Mouse (Mus musculus) hindbrain, embryonic 14.5 days (tissue): ENCODE results near the gene Elmo1. TPM values are rescaled to one million over a fixed set of nuclear protein-coding genes. Genes with fewer than 3 reads are reported as not detected.

Source experiments
- ATAC-seq: fragments of 200-750 bp; cut with Nextera tagmentation; 2 replicates; pipeline ENCODE4 v1.8.0; 2017; ENCODE audit warnings: moderate number of reproducible peaks, mild to moderate bottlenecking, moderate TSS enrichment, moderate library complexity; ENCODE audit not compliant: low FRiP score
- DNase-seq: peaks from one replicate; pipeline ENCODE4 v3.0.0-alpha.2; 2015; ENCODE audit warnings: low spot score
- H3K27ac ChIP-seq: fragments of 300-500 bp; sonication (generic); 2 replicates; pipeline ENCODE4 v1.5.1; 2014; ENCODE audit warnings: mild to moderate bottlenecking, moderate library complexity
- H3K27me3 ChIP-seq: fragments of 300-500 bp; sonication (generic); 2 replicates; pipeline ENCODE4 v1.6.1; 2014; ENCODE audit warnings: mild to moderate bottlenecking, low read length, mixed read lengths; ENCODE audit not compliant: control insufficient read depth, insufficient read depth
- H3K36me3 ChIP-seq: fragments of 300-500 bp; sonication (generic); replicated peaks from 2 replicates; pipeline ENCODE4 v1.6.1; 2014; ENCODE audit not compliant: control insufficient read depth, insufficient read depth
- H3K4me1 ChIP-seq: fragments of 300-500 bp; sonication (generic); replicated peaks from 2 replicates; pipeline ENCODE4 v1.6.1; 2014; ENCODE audit warnings: antibody characterized with exemption, low read length, mixed read lengths; ENCODE audit not compliant: control insufficient read depth, insufficient read depth
- H3K4me2 ChIP-seq: fragments of 300-500 bp; sonication (generic); replicated peaks from 2 replicates; pipeline ENCODE4 v1.6.1; 2014; ENCODE audit warnings: mild to moderate bottlenecking, moderate library complexity
- H3K4me3 ChIP-seq: fragments of 300-500 bp; sonication (generic); replicated peaks from 2 replicates; pipeline ENCODE4 v1.5.1; 2014; ENCODE audit warnings: mild to moderate bottlenecking, low read length
- H3K9ac ChIP-seq: fragments of 300-500 bp; sonication (generic); 2 replicates; pipeline ENCODE4 v1.6.1; 2014
- H3K9me3 ChIP-seq: fragments of 300-500 bp; sonication (generic); 2 replicates; pipeline ENCODE4 v1.6.1; 2016; ENCODE audit warnings: low read length; ENCODE audit not compliant: control insufficient read depth
- WGBS: fragments of 180-500 bp; shearing (Covaris S2); extraction: QIAGEN DNeasy Blood & Tissue Kit; methylation state at CpG from one replicate; pipeline ENCODE4 v1.1.7; 2014; 5-methylcytosine and 5-hydroxymethylcytosine counted together
- polyA plus RNA-seq: library from polyadenylated mRNA; unstranded; fragments of >200 nt; fragmentation: Nextera tagmentation; extraction: Ambion mirVana; gene quantifications from 2 replicates; pipeline ENCODE4 v1.2.1, GENCODE M21; 2014

The Elmo1 gene
- polyA plus RNA-seq, 1 experiment from 2014 or later: 41.9 TPM

DNA sequence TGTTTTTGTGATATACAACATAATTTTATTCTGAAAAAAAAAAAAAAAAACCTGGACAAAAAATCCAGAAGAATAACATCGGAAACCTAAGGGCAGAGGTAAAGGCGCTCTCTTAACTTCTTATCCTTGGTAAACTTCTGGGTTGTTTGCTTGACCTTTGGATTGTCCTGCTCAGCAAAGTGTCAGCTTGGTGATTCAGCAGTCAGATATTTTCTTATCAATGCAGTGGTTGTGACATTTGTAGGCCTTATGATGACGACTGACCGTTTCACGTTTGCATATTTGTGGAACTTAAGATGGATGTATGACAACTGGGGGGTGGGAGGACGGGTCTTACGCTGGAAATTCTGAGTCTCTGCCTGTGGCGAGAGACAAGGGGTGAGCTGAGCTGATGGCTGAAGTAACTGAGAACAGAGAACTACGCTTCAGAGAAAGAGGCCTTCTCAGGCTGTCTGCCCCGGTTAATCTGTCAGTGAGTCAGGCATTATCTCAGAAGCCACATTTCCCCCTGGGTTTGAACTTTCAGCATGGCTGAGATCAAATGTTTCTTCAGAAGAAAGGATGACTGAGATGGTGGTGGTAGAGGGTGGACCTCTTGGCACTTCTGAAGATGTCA, 73.1 kb downstream of the Elmo1 start:
- WGBS: 76% methylated on average over 10 of the region's 10 CpGs
- Histone ChIP-seq H3K27ac (no peak overlapping the region), H3K9me3 (no peaks in the 10 kb centered on the region), H3K27me3 (no peaks in the 10 kb centered on the region), H3K4me2 (no peak overlapping the region), H3K9ac (no peak overlapping the region), H3K4me3 (no peak overlapping the region), H3K36me3 (no peaks in the 10 kb centered on the region), H3K4me1 (no peaks in the 10 kb centered on the region)
- no peak for ATAC-seq
- no peak for DNase-seq

DNA sequence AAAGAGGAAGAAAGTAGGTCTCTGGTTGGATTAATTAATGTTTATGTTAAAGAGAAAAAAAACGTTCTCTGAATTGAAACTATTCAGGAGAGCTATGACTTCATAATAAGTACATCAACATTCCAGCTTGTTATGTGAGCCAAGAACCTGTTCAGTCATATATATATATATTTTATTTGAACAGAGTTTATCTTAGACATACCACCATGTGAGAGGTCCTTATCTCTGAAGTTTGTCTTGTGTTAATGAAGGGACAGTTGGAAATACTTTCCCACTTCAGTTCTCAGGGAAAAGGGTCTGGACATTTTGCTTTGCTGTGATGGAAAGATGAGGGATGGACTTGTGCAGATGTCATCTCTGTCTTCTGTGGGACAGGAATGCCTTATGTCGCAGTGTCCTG, 74.4 kb downstream of the Elmo1 start:
- Histone ChIP-seq H3K27me3 (no peaks in the 10 kb centered on the region), H3K9me3 (no peaks in the 10 kb centered on the region), H3K9ac (no peak overlapping the region), H3K4me1 (no peaks in the 10 kb centered on the region), H3K4me3 (no peak overlapping the region), H3K27ac (no peak overlapping the region), H3K36me3 (no peaks in the 10 kb centered on the region), H3K4me2 (no peak overlapping the region)
- ATAC-seq (no peak), DNase-seq (no peak)
- 83% methylated on average over 2 of the region's 2 CpGs for WGBS

DNA sequence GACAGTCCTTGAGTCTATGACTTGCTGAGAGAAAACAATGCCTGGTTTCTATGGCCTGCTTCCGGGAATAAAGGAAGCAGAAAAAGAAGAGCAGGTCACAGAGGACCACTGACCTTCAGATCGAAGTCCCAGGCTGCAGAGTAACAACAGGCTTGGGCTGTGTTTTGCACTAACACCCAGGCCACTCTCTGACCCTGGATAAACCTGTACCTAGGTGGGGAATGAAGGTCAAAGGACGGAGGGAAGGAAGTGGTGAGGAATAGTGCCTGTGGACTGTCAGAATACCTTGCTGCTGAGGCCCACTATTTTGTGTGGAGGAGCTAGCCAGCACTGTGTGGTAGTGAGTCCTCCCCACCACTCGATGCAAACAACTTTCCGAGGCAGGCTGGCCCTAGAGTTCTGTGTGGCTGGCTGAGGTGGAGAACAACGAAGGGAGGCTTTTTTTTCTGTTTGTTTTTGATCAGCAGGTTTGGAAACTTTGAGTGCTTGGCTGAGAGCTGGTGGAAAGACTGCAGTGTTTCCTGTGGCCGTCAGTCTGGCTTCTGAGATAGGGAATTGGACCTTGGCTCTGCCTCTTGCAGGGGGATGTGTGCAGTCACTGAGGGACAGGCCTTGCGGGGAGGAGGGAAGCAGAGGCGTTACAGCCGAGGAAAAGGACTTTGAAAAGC, 83.7 kb downstream of the Elmo1 start:
- H3K9me3 ChIP-seq: no peaks in the 10 kb centered on the region
- H3K4me3 ChIP-seq: no peak overlapping the region
- DNase-seq: no peak
- 38% methylated on average over 10 of the region's 10 CpGs for WGBS
- no peak for ATAC-seq
- no peak overlapping the region for H3K4me2 ChIP-seq
- H3K9ac ChIP-seq: no peak overlapping the region
- no peak overlapping the region for H3K27ac ChIP-seq
- no peaks in the 10 kb centered on the region for H3K4me1 ChIP-seq
- H3K36me3 ChIP-seq: no peaks in the 10 kb centered on the region
- no peaks in the 10 kb centered on the region for H3K27me3 ChIP-seq

DNA sequence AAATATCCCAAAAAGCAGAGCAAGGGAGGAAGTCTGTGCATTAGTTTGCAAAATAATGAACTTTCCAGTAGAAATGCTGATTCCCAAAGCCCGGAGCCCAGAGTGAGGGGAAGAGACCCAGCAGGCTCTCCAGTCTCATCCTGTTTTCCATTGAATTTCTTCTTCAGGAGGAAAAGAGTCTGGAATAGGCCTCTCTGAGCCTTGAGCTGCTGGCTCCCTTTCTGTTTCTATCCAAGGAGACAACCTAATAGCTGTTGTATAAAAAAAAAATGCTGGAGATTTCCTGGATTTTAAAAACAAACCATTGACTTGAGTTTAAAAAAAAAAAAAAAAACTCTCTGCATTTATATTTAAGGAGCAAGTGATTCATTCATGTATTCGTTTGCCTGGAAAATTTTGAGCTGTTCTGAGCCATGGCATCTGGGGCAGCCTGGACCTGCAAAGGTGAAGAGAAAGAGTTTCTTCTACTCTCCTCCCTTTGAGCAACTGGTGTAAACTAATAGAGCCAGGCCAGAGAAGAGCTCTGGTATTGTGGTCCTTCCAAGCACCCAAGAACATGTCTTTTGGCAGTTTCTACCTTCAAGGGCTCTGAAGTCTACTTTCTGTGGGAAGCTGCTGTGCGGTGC, 84.4 kb downstream of the Elmo1 start:
- ATAC-seq: no peak
- no peak for DNase-seq
- no peaks in the 10 kb centered on the region for H3K36me3 ChIP-seq
- H3K9me3 ChIP-seq: no peaks in the 10 kb centered on the region
- no peak overlapping the region for H3K4me2 ChIP-seq
- H3K9ac ChIP-seq: no peak overlapping the region
- H3K27ac ChIP-seq: no peak overlapping the region
- no peaks in the 10 kb centered on the region for H3K27me3 ChIP-seq
- 63% methylated on average over 3 of the region's 3 CpGs for WGBS
- no peak overlapping the region for H3K4me3 ChIP-seq
- H3K4me1 ChIP-seq: no peaks in the 10 kb centered on the region

DNA sequence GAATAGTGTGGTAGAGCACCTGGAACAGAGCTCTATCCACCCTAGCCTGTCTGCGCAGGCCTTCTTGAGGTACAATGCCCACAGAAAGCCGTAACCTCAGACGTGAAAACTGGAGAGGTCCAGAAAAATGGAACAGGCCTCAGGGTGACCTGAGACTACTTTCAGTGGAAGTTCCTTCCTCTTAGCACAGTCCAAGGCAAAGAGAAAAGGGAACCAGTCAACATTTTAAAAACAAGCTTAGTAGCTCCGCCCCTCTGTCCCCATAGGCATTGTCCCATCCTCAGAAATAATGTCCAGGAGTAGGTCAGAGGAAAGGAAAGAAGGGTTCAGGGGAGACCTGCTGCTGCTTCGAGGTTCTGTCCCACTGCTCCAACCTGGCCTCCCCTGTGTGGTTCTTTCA, 90.3 kb downstream of the Elmo1 start:
- H3K36me3 ChIP-seq: no peaks in the 10 kb centered on the region
- ATAC-seq (no peak), DNase-seq (no peak)
- no peak overlapping the region for H3K27ac ChIP-seq
- no peak overlapping the region for H3K4me2 ChIP-seq
- no peaks in the 10 kb centered on the region for H3K27me3 ChIP-seq
- no peak overlapping the region for H3K4me3 ChIP-seq
- WGBS: 96% methylated on average over 5 of the region's 5 CpGs
- no peak overlapping the region for H3K9ac ChIP-seq
- no peaks in the 10 kb centered on the region for H3K9me3 ChIP-seq
- H3K4me1 ChIP-seq: peaks cover 16% of the 10 kb centered on the region; the same call in 1 of the 2 replicates

DNA sequence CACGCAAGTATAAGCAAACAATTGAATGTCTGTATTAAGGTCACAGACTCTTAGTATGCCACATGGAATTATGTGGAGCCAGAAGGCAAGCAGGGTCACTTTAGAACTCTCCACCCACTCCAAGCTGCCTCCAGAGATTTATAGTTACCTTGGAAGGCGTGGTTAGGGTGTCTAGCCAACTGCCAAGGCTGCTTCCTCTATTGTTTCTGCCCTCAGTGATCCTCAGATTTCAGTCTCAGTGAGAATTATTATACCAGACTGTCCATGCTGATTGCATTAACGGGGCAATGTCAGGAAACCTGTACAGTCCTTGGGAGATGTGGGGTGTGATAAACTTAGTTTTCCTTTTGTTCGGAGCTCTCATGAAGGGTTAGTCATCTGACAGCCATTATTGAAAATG, 90.9 kb downstream of the Elmo1 start:
- Histone ChIP-seq H3K4me1 (peaks cover 16% of the 10 kb centered on the region; the same call in 1 of the 2 replicates), H3K9ac (no peak overlapping the region), H3K36me3 (no peaks in the 10 kb centered on the region), H3K9me3 (no peaks in the 10 kb centered on the region), H3K27me3 (no peaks in the 10 kb centered on the region), H3K27ac (no peak overlapping the region), H3K4me2 (no peak overlapping the region), H3K4me3 (no peak overlapping the region)
- WGBS: 86% methylated on average over 4 of the region's 4 CpGs
- no peak for DNase-seq
- ATAC-seq: no peak

DNA sequence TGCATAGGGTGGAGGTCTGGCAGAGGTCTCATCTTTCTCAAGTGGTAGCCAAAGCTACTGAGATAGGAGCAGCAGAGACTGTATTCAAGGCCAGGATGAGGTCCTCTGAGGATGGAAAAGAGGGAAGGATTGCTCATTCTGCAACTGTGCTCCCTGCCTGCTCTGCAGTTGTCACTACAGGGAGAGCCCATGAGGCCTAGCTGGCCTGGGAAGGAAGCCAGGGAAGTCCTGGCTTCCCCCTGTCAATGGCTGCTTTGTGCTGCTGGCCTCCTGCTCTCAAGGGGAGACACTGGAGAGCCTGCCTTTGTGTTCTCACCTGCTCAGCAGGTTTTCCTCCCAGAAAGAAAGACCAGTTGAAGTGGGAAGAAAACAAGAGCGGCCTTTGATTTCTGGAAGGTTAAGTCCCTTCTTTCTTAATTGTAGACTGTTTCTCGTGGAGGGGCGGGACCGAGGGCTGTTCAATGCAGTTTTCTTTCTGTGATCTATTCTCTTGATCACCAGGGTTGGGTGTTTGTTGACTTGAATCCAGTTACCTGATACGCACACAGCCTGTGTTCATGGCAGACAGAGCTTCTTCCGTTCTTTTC, 91.9 kb downstream of the Elmo1 start:
- Histone ChIP-seq H3K27me3 (no peaks in the 10 kb centered on the region), H3K4me3 (no peak overlapping the region), H3K9ac (no peak overlapping the region), H3K36me3 (no peaks in the 10 kb centered on the region), H3K4me1 (peaks cover 16% of the 10 kb centered on the region; the same call in 1 of the 2 replicates), H3K4me2 (no peak overlapping the region), H3K27ac (no peak overlapping the region), H3K9me3 (no peaks in the 10 kb centered on the region)
- ATAC-seq: peak; percentile 51; the same call in 1 of the 2 replicates
- no peak for DNase-seq
- WGBS: 47% methylated on average over 6 of the region's 6 CpGs

DNA sequence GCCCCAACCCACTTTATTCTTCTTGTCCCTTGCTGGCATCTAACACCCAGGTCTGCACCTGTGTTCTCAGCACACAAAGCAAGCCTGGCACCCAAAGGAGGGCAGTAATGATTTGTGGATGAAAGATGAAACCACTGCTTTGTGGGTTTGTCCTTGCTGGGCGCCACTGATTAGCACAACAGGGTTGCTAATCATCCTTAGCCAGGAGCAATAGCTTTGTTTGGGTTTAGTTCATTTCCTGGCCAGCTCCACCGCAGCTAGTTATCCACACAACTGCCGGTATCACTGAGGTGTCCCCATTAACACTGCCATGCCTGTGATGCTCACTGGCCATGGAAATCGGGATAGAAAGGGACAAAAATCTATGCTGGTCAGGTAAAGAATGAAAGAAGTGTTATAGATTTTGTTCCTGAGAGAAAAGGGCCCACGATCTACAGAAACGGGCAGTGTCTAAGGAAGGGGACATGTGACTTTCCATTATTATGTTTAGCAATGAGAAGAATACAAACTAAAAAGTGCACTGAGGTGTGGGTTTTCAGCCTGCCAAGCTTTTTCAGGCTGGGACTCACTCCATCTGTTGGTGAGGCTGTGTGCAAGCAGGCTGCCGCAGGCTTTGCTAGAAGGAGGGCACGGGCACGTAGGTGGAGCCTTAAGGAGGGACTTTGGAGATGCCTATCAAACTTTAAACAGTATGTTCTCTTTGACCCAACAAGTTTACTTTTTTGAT, 93.3 kb downstream of the Elmo1 start:
- H3K27ac ChIP-seq: peak overlapping the region; percentile 45; the same call in 1 of the 2 replicates
- no peaks in the 10 kb centered on the region for H3K9me3 ChIP-seq
- H3K36me3 ChIP-seq: no peaks in the 10 kb centered on the region
- peaks cover 16% of the 10 kb centered on the region; the same call in 1 of the 2 replicates for H3K4me1 ChIP-seq
- ATAC-seq: peak; percentile 67
- H3K4me3 ChIP-seq: no peak overlapping the region
- WGBS: 12% methylated on average over 9 of the region's 9 CpGs
- no peaks in the 10 kb centered on the region for H3K27me3 ChIP-seq
- 0 out of 2 replicates have a peak overlapping the region, but pooled peaks have one; percentile 13 for H3K4me2 ChIP-seq
- DNase-seq: peak; percentile 67
- no peak overlapping the region for H3K9ac ChIP-seq
